Mouse (Mus musculus): ENCODE measurements around the gene A030014E15Rik.
"Not testable (repeated sequence)": the region's sequence is repeated elsewhere in the genome, so short reads cannot be mapped to it uniquely, and the experiment has no call there.

The A030014E15Rik gene

DNA sequence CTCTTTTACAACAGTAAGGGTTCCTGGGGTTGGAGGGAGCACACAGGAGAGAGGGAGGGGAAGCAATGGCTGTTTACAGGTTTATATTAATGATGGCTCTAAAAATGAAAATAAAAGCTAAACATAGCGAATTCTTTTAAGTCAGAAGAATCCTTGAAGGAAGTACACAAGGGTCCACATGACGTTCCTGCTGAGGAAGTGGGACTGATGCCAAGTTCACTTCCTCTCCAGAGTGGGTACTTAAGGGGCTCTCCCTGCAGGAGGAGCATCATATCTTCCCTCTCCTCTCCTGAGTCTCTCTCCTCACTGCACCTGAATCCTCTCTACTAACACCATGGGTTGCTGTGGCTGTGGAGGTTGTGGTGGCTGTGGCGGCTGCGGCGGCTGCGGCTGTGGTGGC lies at the start of gene A030014E15Rik:
A030014E15Rik (plus strand) TSS at position 268 of the 400 bp plus-strand sequence.
- no peak for DNase-seq (ENCODE audit: low spot score)

GRCm38 (mm10) chr1:82879172-82879571 lies 45.5 kb upstream of the A030014E15Rik start:
- no peak for DNase-seq (ENCODE audit: low spot score)

DNA sequence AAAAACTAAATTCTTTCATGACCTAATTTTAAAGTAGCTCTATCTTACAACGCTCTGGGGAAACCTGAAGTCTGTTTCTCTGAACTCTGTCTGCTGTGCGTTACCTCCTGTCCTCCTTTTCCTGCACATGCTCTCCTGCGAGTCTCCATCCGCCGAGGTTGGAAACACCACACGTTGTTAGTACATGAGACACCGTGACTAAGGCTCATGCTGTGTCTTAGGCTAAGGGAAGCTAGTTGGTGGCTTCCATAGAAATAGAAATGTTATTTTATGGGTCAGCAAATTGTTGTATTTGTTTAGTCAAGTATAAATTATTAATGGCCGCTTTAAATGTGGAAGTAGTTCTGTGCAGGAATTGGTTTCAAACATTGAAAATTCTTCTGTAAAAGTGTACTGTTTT lies 44.5 kb upstream of the A030014E15Rik start:
- no peak for DNase-seq (ENCODE audit: low spot score)

DNA sequence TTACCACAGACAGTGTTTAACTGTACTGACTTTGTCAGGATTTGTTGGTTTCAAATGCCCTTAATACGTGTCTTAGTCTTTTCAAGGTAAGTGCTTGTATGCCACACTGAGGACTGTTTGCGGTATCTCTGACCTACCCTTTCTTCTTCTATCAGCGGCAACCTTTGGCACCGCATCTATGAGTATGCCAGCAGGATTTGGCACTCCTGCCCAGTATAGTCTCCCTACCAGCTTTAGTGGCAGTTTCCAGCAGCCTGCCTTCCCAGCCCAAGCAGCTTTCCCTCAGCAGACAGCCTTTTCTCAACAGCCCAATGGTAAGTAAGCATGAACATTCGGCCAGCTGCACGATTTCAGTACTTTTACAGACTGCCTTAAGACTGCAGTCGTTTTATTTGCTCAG lies 31.4 kb upstream of the A030014E15Rik start:
- no peak for DNase-seq (ENCODE audit: low spot score)

DNA sequence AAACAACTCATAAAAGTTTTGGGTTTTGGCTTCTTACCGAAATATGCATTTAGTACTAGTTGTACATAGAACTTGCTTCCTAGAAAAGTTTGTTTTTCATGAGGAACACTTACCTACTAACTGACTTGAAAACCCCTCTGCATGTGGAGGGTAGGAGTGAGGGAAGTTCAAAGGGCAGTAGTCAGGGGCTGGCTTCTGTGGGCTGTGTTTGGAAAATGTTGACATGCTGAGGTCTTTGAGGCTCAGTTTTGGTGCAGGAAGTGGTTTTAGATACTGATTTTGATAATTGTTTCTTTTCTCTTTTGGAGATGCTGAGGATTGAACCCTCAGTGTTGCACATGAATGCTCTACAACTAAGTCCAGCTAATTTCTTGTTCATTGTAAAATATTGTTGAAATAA lies 24.1 kb upstream of the A030014E15Rik start:
- no peak for DNase-seq (ENCODE audit: low spot score)

- no peak for DNase-seq (ENCODE audit: low spot score)
Measured at GRCm38 (mm10) chr1:82901201-82901600, 23.5 kb upstream of the A030014E15Rik start.

DNA sequence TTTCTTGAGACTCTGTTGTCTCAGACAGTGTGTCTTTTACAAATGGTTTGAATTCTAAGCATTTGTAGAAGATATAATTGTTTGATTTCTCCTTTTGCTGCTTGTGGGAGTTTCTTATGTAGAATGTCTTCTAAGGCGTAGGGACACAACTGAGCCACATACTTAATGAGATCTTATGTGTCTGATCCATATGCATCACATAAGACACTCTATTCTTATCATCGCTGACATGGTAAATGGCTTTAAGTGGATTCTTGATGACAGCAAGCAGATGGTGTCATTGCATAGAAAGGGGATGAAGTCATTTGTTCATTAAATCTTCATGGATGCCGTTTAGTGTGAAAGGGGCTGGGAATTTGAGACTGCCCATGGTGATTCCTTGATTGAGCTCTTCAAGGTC lies 18.8 kb upstream of the A030014E15Rik start:
- no peak for DNase-seq (ENCODE audit: low spot score)

DNA sequence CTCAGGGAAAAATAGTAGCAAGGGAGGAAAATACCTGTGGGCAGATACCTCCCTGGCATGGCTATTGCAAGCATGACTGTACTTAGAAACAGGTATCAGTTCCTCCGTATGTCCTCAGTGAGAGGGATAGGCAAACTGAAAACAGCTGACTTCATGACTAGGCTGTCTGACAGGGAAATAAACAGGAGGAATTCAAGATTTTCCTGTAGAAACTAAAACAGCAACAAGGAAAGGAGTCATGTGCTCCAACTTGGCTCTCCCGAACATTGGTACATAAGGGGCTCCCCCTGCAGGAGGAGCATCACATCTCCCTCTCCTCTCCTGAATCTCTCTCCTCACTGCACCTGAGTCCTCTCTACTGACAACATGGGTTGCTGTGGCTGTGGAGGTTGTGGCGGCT lies 11.7 kb upstream of the A030014E15Rik start, which contains the start of gene A030005L19Rik:
A030005L19Rik (plus strand) TSS at position 301 of the 400 bp plus-strand sequence.
- no peak for DNase-seq (ENCODE audit: low spot score)

- DNase-seq (ENCODE audit: low spot score), result not testable (repeated sequence)
Measured at GRCm38 (mm10) chr1:82913434-82913833, 11.3 kb upstream of the A030014E15Rik start.

DNA sequence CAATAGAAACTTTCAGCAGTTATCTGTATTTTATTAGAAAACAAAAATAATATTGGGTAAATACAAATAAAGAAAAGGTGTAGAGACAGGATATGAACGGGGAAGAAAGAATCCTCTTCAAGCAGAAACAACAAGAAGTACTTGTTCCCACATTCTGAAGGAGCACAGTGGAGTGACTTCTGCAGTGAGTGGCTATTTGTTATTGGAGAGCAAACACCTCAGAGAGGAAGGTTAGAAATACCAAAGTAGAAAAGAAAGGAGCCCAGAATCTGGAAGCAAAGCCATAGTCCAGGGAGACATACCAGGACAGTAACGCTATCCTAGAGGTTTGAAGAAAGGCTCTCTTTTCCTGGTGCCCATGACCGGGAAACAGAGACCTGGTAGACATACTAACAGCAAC lies 5.8 kb downstream of the A030014E15Rik start:
- DNase-seq (ENCODE audit: low spot score), result not testable (repeated sequence)

DNA sequence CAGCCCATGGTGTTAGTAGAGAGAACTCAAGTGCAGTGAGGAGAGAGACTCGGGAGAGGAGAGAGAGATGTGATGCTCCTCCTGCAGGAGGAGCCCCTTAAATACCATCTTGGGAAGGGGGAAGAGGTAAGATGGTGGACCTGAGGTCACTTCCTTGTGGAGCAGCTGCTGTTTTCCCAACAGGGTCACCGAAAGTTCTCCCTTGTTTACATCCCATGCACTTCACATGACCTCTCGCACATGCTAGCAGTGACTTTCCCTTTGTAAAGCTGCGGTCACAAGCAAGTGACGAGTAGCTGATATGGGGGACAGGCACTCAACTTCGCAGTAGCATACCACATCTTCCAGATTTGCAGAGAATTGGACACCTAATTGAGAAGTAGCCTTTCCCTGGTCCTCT lies 6.6 kb downstream of the A030014E15Rik start, which contains the start of gene Gm6217:
Gm6217 (minus strand) TSS at position 74 of the 400 bp plus-strand sequence.
- DNase-seq (ENCODE audit: low spot score), result not testable (repeated sequence)

GRCm38 (mm10) chr1:82938666-82939065 lies 13.9 kb downstream of the A030014E15Rik start:
- no peak for DNase-seq (ENCODE audit: low spot score)

DNA sequence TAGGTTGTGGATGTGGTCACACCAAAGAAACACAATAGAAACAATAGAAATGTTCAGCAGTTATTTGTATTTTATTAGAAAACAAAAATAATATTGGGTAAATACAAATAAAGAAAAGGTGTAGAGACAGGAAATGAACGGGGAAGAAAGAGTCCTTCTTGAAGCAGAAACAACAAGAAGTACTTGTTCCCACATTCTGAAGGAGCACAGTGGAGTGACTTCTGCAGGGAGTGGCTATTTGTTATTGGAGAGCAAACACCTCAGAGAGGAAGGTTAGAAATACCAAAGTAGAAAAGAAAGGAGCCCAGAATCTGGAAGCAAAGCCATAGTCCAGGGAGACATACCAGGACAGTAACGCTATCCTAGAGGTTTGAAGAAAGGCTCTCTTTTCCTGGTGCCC lies 17.8 kb downstream of the A030014E15Rik start:
- DNase-seq (ENCODE audit: low spot score), result not testable (repeated sequence)

GRCm38 (mm10) chr1:82943295-82943694 lies 18.6 kb downstream of the A030014E15Rik start, which contains the start of gene A030003K21Rik:
A030003K21Rik (minus strand) TSS chr1:82943388.
- DNase-seq (ENCODE audit: low spot score), result not testable (repeated sequence)

DNA sequence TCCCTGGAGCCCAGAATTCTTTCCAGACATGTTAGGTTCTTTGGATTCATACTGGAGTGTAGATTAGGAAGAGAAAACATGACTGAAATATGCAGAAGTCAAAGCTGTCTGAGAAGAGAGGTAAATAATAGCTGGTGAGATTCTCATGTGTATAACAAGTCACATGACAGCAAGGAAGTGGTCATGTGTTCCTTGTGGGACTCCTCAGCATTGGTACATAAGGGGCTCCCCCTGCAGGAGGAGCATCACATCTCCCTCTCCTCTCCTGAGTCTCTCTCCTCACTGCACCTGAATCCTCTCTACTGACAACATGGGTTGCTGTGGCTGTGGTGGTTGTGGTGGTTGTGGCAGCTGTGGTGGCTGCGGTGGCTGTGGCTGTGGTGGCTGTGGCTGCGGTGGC lies 21.3 kb downstream of the A030014E15Rik start:
- not testable (repeated sequence) for DNase-seq (ENCODE audit: low spot score)

GRCm38 (mm10) chr1:82948601-82949000 lies 23.9 kb downstream of the A030014E15Rik start:
- DNase-seq (ENCODE audit: low spot score), result no peak

- not testable (repeated sequence) for DNase-seq (ENCODE audit: low spot score)
Measured at GRCm38 (mm10) chr1:82955913-82956312, 31.2 kb downstream of the A030014E15Rik start, which contains the start of gene Gm7544. Gm7544 (minus strand) TSS chr1:82956013.

GRCm38 (mm10) chr1:82959870-82960385 lies 35.2 kb downstream of the A030014E15Rik start, which contains the start of gene Gm47955:
Gm47955 (plus strand) TSS chr1:82960286.
- no peak for DNase-seq (ENCODE audit: low spot score)

DNA sequence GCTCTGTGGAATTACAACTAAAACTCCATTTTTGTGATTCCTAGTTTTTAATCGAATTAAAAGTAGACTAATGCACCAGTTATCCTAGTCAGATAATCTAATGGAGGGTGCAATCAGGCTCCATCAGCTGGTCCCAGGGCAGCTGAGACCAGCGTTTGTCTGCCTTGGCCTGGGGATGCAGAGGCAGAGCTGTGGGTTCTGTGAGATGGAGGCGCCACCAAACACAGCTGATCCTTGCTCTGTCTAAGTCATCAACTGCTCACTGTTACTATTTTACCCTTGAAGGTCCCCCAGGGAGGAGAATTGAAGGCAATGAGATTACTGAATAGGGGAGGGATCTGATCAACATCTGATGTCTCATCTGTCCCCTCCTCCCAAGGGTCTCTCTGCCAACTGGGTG lies 41.7 kb downstream of the A030014E15Rik start:
- no peak for DNase-seq (ENCODE audit: low spot score)

DNA sequence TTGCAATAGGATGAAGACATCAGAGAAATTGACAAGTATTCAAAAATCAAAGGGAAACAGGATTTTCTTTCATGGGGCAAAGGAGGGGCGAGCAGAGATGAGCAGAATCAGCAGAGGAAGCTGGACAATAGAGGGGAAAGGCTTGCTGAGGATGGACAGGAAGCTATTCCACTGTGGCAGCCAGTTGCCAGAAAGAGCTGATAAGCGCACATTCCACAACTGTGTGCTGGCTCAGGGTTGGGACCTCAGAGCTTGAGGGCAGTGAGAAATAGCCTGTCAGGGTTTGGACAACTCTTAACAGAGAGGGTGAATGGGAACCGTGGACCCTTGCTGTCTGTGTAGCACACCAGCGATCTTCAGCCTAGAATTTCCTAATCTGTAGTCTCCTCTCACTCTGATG lies 47.3 kb downstream of the A030014E15Rik start:
- DNase-seq (ENCODE audit: low spot score), result no peak

DNA sequence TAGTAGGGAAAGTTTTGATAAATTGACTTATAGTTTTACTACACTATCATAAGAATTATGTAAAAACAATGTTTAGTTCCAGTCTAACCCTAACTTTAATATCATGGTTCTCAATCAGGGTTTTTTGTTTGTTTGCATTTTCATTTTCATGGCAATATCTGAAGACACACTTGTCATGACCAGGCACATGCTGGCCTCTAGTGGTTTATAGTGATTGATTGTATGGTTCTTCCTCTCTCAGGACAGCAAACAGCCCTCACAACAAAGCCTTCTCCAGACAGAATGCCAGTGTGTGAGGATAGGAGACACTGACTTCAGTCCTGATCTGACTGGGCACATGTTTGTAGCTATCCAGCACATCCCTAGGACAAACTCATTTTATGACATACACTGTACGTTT lies 48.5 kb downstream of the A030014E15Rik start:
- no peak for DNase-seq (ENCODE audit: low spot score)

DNA sequence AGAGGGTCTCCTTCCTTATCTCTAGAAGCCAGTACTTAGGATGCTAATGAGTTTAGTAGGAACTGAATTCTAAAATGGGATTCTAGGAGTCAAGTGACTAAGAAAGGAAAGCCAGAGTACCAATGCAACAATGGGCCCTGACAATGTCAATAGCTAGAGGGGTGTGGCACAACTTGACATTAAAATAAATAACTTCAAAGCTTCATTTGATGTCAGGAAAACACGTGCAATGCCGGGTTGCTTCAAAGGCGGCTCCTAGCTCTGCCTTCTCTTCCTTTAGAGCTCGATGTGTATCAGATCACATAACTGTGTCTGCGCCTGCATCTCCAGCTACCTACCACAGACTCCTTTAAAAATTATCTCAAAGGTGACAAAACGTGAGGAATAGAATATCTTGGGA lies 49.2 kb downstream of the A030014E15Rik start:
- DNase-seq (ENCODE audit: low spot score), result no peak

DNA sequence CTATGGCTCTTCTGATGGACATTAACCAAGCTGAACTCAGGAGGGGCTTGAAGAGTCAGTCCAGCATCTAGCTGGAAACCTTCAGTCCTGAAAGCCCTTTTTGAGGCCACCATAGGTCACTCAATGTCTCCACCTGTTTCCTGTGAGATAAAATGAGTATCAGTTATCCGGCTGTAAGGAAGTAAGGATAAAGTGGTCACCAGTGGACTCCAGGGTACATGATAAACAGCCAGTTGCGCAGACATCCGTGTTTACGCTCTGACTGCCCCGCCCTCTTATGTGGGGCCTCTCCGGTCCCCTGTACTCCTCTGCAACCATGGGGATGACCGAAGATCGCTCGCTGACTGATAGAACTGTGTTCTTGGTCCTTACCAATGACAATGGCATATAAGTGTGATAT lies 49.6 kb downstream of the A030014E15Rik start:
- no peak for DNase-seq (ENCODE audit: low spot score)

All from ovary, postnatal 10 days (tissue).